Mouse (Mus musculus) leukemia stem cell, adult 10-12 weeks (primary cell): ENCODE measurements around the gene Abhd8. TPM values are rescaled to one million over a fixed set of nuclear protein-coding genes. Genes with fewer than 3 reads are reported as not detected.

Source experiments
- polyA plus RNA-seq: library from polyadenylated mRNA; stranded (reverse); fragments of >175 nt; gene quantifications from 2 replicates; pipeline ENCODE4 v1.2.3, GENCODE M21; 2012; ENCODE audit warnings: low replicate concordance

The Abhd8 gene
- 45.0 and 50.9 TPM in 2 replicates for polyA plus RNA-seq

GRCm38 (mm10) chr8:71463188-71464033 is at the start of gene Abhd8:
Gene Abhd8 (minus strand): TSS chr8:71463655.

GRCm38 (mm10) chr8:71511644-71512043 is 48.2 kb upstream of the Abhd8 start, which contains the start of gene Plvap:
Gene Plvap (minus strand): TSS chr8:71511752.

DNA sequence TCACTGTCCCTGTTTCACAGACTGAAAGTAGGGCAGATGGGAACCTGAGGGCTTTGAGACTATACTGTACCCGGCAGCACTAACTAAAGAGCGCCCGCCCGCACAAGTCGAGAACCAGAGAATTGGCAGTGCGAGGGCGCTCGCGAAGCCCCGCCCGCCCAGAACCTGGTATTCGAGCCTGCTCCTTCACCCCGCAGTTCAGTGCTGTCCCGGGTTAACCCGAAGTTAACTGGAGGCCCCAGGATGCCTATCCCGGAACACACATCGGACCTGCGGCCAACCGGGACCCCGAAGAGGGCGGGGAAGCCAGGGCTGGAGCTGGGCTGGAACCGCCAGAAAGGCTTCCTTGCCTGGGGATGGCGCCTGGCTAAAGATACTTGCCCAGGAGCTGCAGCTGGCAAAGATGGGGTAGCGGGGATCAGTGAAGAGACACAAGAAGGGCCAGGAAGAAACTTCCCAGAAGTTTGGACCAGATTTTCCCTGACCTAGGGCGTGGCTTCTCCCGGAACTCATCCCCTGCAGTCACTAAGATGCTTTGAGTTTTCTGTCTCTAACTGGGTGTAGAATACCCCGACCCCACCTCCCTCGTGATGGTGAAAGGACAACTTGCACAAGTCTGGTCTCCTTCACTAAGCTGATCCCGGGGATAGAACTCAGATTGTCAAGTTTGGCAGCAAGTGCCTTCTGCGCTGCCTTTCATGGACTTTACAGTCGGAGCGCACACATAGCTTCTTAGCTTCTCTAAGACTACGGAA is 24.4 kb upstream of the Abhd8 start, which contains the start of gene Gtpbp3:
Gene Gtpbp3, plus strand, starts transcription at position 413 of the 755 bp plus-strand sequence.

DNA sequence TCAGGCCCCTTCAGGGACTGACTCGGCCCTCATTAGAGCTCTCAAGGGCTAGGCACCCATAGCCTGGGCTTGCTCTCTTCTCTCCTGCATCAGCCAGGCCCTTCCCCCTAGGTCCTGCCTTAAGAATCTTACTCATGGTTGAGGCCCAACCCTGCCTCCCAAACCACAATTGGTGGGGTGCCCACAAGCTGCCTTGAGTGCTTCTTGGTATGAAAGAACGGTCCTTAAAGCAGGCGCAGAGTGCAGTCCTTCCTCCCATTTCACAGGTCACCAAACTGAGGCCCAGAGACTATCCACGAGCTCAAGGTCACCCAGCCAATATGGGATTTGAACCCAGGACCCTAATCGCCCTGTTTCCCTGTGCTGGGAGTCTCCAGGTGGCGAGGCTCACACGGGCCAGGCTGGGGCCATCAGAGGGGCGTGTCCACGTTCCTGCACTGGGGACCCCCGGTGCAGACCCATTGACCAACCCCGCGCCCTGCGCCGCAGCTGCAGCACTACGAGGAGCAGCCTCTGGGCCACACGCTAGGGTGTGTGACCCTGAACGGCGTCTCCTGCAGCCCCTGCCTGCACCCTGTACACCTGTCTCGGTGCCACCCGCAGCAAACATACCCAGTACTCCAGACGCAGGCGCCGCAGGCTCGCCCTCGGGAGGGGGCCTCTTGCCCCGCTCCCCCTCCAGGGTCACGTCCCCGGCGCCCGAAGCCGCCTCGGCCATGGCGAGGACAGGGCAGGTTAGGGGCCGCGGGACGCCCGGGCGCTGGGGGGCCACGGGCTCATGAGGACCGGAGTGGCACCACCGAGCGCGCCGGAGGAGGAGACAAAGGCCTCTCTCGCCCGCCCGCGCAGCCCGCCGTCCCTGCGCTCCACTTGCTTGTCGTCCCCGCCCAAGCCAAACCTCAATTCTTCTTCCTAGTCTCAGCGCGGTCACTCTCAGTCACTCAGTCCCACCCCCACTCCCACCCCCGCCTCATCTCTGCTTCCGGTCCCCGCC is 22.0 kb upstream of the Abhd8 start, which contains the start of gene Ano8:
Gene Ano8, minus strand, starts transcription at position 822 of the 994 bp plus-strand sequence.

GRCm38 (mm10) chr8:71468916-71469315 is 5.5 kb upstream of the Abhd8 start, which contains the start of gene Dda1:
Gene Dda1 (plus strand): TSS chr8:71469199.

GRCm38 (mm10) chr8:71464513-71465500 is 1.4 kb upstream of the Abhd8 start, which contains the start of gene Mrpl34:
Gene Mrpl34 (plus strand): TSS chr8:71464959.

Other genes with a start within 250 kb of the Abhd8 start
- 65.7 and 76.7 TPM in 2 replicates for gene Myo9b, start 190.9 kb downstream of the Abhd8 start, polyA plus RNA-seq
- 11.2 and 22.3 TPM in 2 replicates for gene Haus8, start 190.7 kb downstream of the Abhd8 start, polyA plus RNA-seq
- gene Use1, start 96.8 kb downstream of the Abhd8 start, polyA plus RNA-seq: 69.6 and 217 TPM in 2 replicates
- 37.5 and 54.6 TPM in 2 replicates for gene Ocel1, start 92.4 kb downstream of the Abhd8 start, polyA plus RNA-seq
- 41.6 and 43.4 TPM in 2 replicates for gene Nr2f6, start 81.7 kb downstream of the Abhd8 start, polyA plus RNA-seq
- gene Ushbp1, start 67.9 kb downstream of the Abhd8 start, polyA plus RNA-seq: 1.0 and 2.4 TPM in 2 replicates
- gene Babam1, start 66.8 kb downstream of the Abhd8 start, polyA plus RNA-seq: 83.3 and 110 TPM in 2 replicates
- gene Ankle1, start 57.6 kb downstream of the Abhd8 start, polyA plus RNA-seq: 54.3 and 71.6 TPM in 2 replicates
- gene Mrpl34, start 1.3 kb upstream of the Abhd8 start, polyA plus RNA-seq: 165 and 189 TPM in 2 replicates
- gene Dda1, start 5.5 kb upstream of the Abhd8 start, polyA plus RNA-seq: 368 and 785 TPM in 2 replicates
- gene Ano8, start 22.3 kb upstream of the Abhd8 start, polyA plus RNA-seq: 5.7 and 14.5 TPM in 2 replicates
- 55.7 and 59.9 TPM in 2 replicates for gene Gtpbp3, start 24.4 kb upstream of the Abhd8 start, polyA plus RNA-seq
- gene Plvap, start 48.1 kb upstream of the Abhd8 start, polyA plus RNA-seq: 112 and 117 TPM in 2 replicates
- gene Ccdc194, start 62.1 kb upstream of the Abhd8 start, polyA plus RNA-seq: 0.37 TPM in 1 of 2 replicates, not detected in the other
- 122 and 170 TPM in 2 replicates for gene Bst2, start 73.8 kb upstream of the Abhd8 start, polyA plus RNA-seq
- 132 and 189 TPM in 2 replicates for gene Mvb12a, start 79.3 kb upstream of the Abhd8 start, polyA plus RNA-seq
- 0.39 and 0.57 TPM in 2 replicates for gene Tmem221, start 95.2 kb upstream of the Abhd8 start, polyA plus RNA-seq
- not detected in 2 replicates for gene Nxnl1, start 102.9 kb upstream of the Abhd8 start, polyA plus RNA-seq
- gene Slc27a1, start 105.2 kb upstream of the Abhd8 start, polyA plus RNA-seq: 1.5 and 2.9 TPM in 2 replicates
- 248 and 344 TPM in 2 replicates for gene Pgls, start 128.5 kb upstream of the Abhd8 start, polyA plus RNA-seq
- 16.0 and 36.7 TPM in 2 replicates for gene Fam129c, start 134.0 kb upstream of the Abhd8 start, polyA plus RNA-seq
- gene Colgalt1, start 147.3 kb upstream of the Abhd8 start, polyA plus RNA-seq: 42.1 and 64.1 TPM in 2 replicates
- gene Unc13a, start 208.1 kb upstream of the Abhd8 start, polyA plus RNA-seq: 0.10 and 0.25 TPM in 2 replicates
- gene Jak3, start 212.6 kb upstream of the Abhd8 start, polyA plus RNA-seq: 47.1 and 71.7 TPM in 2 replicates
- 30.3 and 31.3 TPM in 2 replicates for gene Insl3, start 225.6 kb upstream of the Abhd8 start, polyA plus RNA-seq
- 2.1 and 3.0 TPM in 2 replicates for gene B3gnt3, start 238.1 kb upstream of the Abhd8 start, polyA plus RNA-seq